Mouse (Mus musculus) testis, adult 2 months (tissue): ENCODE results near the gene Pcdh19. TPM values are rescaled to one million over a fixed set of nuclear protein-coding genes. Genes with fewer than 3 reads are reported as not detected.

Experiments
- H3K27ac ChIP-seq: fragments of 200-500 bp; 2 replicates; pipeline ENCODE4 v1.5.1; 2012; ENCODE audit warnings: low read depth, low read length; ENCODE audit not compliant: control insufficient read depth, insufficient read depth
- H3K27me3 ChIP-seq: fragments of 200-500 bp; 2 replicates; pipeline ENCODE4 v1.6.1; 2012; ENCODE audit warnings: mild to moderate bottlenecking, low read length, moderate library complexity; ENCODE audit not compliant: control insufficient read depth, insufficient read depth
- H3K36me3 ChIP-seq: fragments of 200-500 bp; 2 replicates; pipeline ENCODE4 v1.6.1; 2012; ENCODE audit warnings: mild to moderate bottlenecking, low read length; ENCODE audit not compliant: control insufficient read depth, insufficient read depth
- H3K4me1 ChIP-seq: fragments of 200-500 bp; 2 replicates; pipeline ENCODE4 v1.6.1; 2012; ENCODE audit warnings: low read length; ENCODE audit not compliant: control insufficient read depth, insufficient read depth
- H3K4me3 ChIP-seq: fragments of 200-500 bp; 2 replicates; pipeline ENCODE4 v1.5.1; 2012; ENCODE audit warnings: low read depth, mild to moderate bottlenecking, low read length, moderate library complexity, mixed read lengths; ENCODE audit not compliant: control insufficient read depth
- CTCF ChIP-seq: fragments of 200-500 bp; IDR thresholded peaks from 2 replicates; pipeline ENCODE4 v1.5.1; 2012; ENCODE audit warnings: low read depth, mild to moderate bottlenecking, inconsistent platforms, low read length, moderate library complexity; ENCODE audit not compliant: control insufficient read depth, insufficient read depth, insufficient replicate concordance
- POLR2A ChIP-seq: fragments of 200-500 bp; IDR thresholded peaks from 2 replicates; pipeline ENCODE4 v1.6.1; 2012; ENCODE audit warnings: low read depth, mild to moderate bottlenecking, inconsistent platforms, low read length, moderate library complexity; ENCODE audit not compliant: control insufficient read depth
- polyA plus RNA-seq: library from polyadenylated mRNA; depleted of rRNA; stranded (reverse); fragments of >200 nt; gene quantifications from 2 replicates; pipeline ENCODE4 v1.2.3, GENCODE M21; 2012

Pcdh19 gene
- polyA plus RNA-seq, 1 experiment = 0.09 TPM

- H3K4me1 ChIP-seq = no peaks in the 10 kb centered on the region
- H3K27ac ChIP-seq = no peak overlapping the region
- no peaks in the 10 kb centered on the region for H3K27me3 ChIP-seq
- no peaks in the 10 kb centered on the region for H3K36me3 ChIP-seq
- TF ChIP-seq CTCF = no peak
- TF ChIP-seq POLR2A = no peak
- H3K4me3 ChIP-seq = no peak overlapping the region
These were observed 32.8 kb downstream of the Pcdh19 start for GRCm38 (mm10) chrX:133655876-133656538.

DNA sequence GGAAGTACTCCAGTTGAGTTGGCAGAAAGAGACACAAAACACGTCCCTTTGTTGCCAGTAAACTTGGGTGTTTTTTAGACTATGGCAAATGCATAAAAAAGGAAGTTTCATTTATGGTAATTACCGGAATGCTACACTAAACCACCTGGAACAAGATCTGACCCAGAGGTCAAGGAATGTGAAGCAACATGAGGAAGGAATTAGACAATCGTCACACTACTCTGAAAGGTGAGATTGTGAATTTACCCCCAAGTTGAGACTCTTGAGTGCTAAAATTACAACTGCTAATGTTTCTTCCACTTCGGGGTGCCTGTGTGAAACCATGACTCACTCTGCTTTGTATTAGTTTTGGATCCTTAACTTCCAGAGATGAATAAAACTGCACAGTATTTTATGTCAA lies 33.6 kb downstream of the Pcdh19 start:
- Histone ChIP-seq H3K36me3 (no peaks in the 10 kb centered on the region), H3K27ac (no peak overlapping the region), H3K4me3 (no peak overlapping the region), H3K4me1 (no peaks in the 10 kb centered on the region), H3K27me3 (no peaks in the 10 kb centered on the region)
- TF ChIP-seq POLR2A (no peak), CTCF (no peak)

- no peak for TF ChIP-seq CTCF
- H3K27ac ChIP-seq = no peak overlapping the region
- no peaks in the 10 kb centered on the region for H3K4me1 ChIP-seq
- H3K4me3 ChIP-seq = no peak overlapping the region
- no peaks in the 10 kb centered on the region for H3K36me3 ChIP-seq
- no peaks in the 10 kb centered on the region for H3K27me3 ChIP-seq
These were observed 35.7 kb downstream of the Pcdh19 start for GRCm38 (mm10) chrX:133653071-133653470.

- no peak overlapping the region for H3K27ac ChIP-seq
- H3K36me3 ChIP-seq = no peaks in the 10 kb centered on the region
- TF ChIP-seq POLR2A = no peak
- no peak for TF ChIP-seq CTCF
- no peaks in the 10 kb centered on the region for H3K4me1 ChIP-seq
- no peaks in the 10 kb centered on the region for H3K27me3 ChIP-seq
- no peak overlapping the region for H3K4me3 ChIP-seq
These were observed 38.4 kb downstream of the Pcdh19 start for GRCm38 (mm10) chrX:133650379-133650778.

- TF ChIP-seq CTCF = no peak
- TF ChIP-seq POLR2A = no peak
- Histone ChIP-seq H3K27me3 (no peaks in the 10 kb centered on the region), H3K36me3 (no peaks in the 10 kb centered on the region), H3K27ac (no peak overlapping the region), H3K4me3 (no peak overlapping the region), H3K4me1 (no peaks in the 10 kb centered on the region)
These were observed 41.0 kb downstream of the Pcdh19 start for GRCm38 (mm10) chrX:133647809-133648208.

GRCm38 (mm10) chrX:133639445-133639844 lies 49.3 kb downstream of the Pcdh19 start:
- no peaks in the 10 kb centered on the region for H3K36me3 ChIP-seq
- H3K4me3 ChIP-seq = no peak overlapping the region
- H3K4me1 ChIP-seq = no peaks in the 10 kb centered on the region
- no peak overlapping the region for H3K27ac ChIP-seq
- H3K27me3 ChIP-seq = no peaks in the 10 kb centered on the region
- TF ChIP-seq CTCF = no peak
- no peak for TF ChIP-seq POLR2A

DNA sequence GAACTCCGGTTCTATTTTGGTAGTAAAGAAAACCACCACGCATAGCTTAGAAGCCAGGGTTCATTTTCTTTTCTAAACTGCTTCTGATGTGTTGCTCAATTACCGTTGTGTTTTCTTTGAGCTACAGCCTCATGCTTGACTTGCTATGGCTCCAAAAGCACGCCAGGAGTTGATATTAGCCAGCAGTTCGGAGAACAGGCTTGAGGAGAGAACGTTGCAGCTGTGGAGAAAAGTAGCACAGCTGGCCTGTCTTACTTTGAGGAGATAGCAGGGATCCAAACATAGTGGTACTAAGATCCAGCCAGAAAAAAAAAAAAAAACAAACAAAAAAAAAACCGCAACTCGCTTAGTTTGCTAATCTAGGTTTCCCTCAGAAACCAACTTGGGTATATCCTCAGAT lies 59.2 kb downstream of the Pcdh19 start:
- Histone ChIP-seq H3K4me3 (no peak overlapping the region), H3K27ac (no peak overlapping the region), H3K36me3 (no peaks in the 10 kb centered on the region), H3K27me3 (no peaks in the 10 kb centered on the region), H3K4me1 (no peaks in the 10 kb centered on the region)
- TF ChIP-seq POLR2A (no peak), CTCF (no peak)

DNA sequence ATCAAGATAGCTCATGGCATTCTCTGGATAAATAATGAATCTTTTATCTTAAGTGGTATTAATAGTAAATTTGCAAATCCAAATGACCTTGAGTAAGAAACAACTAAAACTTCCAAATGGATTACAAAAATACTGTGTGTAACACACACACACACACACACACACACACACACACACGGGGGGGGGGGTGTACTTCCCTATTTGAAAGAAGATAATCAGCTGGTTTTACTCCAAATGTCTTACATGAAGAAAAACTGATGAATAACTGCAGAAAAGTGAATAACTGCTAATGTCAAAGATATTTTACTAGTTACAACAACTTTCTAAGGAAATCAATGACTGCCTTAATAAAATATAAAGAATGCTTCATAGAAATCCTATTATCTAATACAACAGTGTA lies 70.6 kb downstream of the Pcdh19 start:
- TF ChIP-seq CTCF = no peak
- TF ChIP-seq POLR2A = no peak
- Histone ChIP-seq H3K4me3 (no peak overlapping the region), H3K27me3 (no peaks in the 10 kb centered on the region), H3K36me3 (no peaks in the 10 kb centered on the region), H3K27ac (no peak overlapping the region), H3K4me1 (no peaks in the 10 kb centered on the region)
